Mouse (Mus musculus): ENCODE results near the gene Tet2. TPM values are rescaled to one million over a fixed set of nuclear protein-coding genes. Genes with fewer than 3 reads are reported as not detected.

The Tet2 gene
- polyA plus RNA-seq, 1 experiment from 2014 or later, result 11.8 TPM

- no peak for DNase-seq (ENCODE audit: low spot score)
- 0 out of 2 replicates have a peak, but pooled peaks cover 5% of the 10 kb centered on the region for H3K4me1 ChIP-seq
- H3K4me3 ChIP-seq, result no peak overlapping the region
- no peak overlapping the region for H3K27ac ChIP-seq
- H3K27me3 ChIP-seq (ENCODE audit: insufficient read depth, poor library complexity, severe bottlenecking), result no peaks in the 10 kb centered on the region
- no peaks in the 10 kb centered on the region for H3K36me3 ChIP-seq
- H3K9me3 ChIP-seq, result no peaks in the 10 kb centered on the region
- 65% methylated on average over 4 of the region's 4 CpGs for WGBS
Observed at GRCm38 (mm10) chr3:133526119-133526723, 18.7 kb downstream of the Tet2 start.

- DNase-seq (ENCODE audit: low spot score), result no peak
- H3K27me3 ChIP-seq (ENCODE audit: insufficient read depth, poor library complexity, severe bottlenecking), result no peaks in the 10 kb centered on the region
- WGBS, result 72% methylated on average over 1 of the region's 1 CpGs
- 0 out of 2 replicates have a peak, but pooled peaks cover 5% of the 10 kb centered on the region for H3K4me1 ChIP-seq
- no peaks in the 10 kb centered on the region for H3K9me3 ChIP-seq
- no peak overlapping the region for H3K27ac ChIP-seq
- H3K4me3 ChIP-seq, result no peak overlapping the region
- H3K36me3 ChIP-seq, result no peaks in the 10 kb centered on the region
Observed at GRCm38 (mm10) chr3:133525578-133525977, 19.4 kb downstream of the Tet2 start.

GRCm38 (mm10) chr3:133524341-133525050 is 20.4 kb downstream of the Tet2 start:
- no peak for DNase-seq (ENCODE audit: low spot score)
- 85% methylated on average over 4 of the region's 4 CpGs for WGBS
- H3K27me3 ChIP-seq (ENCODE audit: insufficient read depth, poor library complexity, severe bottlenecking), result no peaks in the 10 kb centered on the region
- H3K9me3 ChIP-seq, result no peaks in the 10 kb centered on the region
- H3K27ac ChIP-seq, result no peak overlapping the region
- no peaks in the 10 kb centered on the region for H3K36me3 ChIP-seq
- H3K4me3 ChIP-seq, result no peak overlapping the region
- H3K4me1 ChIP-seq, result 0 out of 2 replicates have a peak, but pooled peaks cover 5% of the 10 kb centered on the region

- H3K27me3 ChIP-seq (ENCODE audit: insufficient read depth, poor library complexity, severe bottlenecking), result no peaks in the 10 kb centered on the region
- no peak overlapping the region for H3K4me3 ChIP-seq
- H3K4me1 ChIP-seq, result 0 out of 2 replicates have a peak, but pooled peaks cover 5% of the 10 kb centered on the region
- H3K27ac ChIP-seq, result no peak overlapping the region
- H3K36me3 ChIP-seq, result no peaks in the 10 kb centered on the region
- no peaks in the 10 kb centered on the region for H3K9me3 ChIP-seq
- WGBS, result 68% methylated on average over 6 of the region's 6 CpGs
- no peak for DNase-seq (ENCODE audit: low spot score)
Observed at GRCm38 (mm10) chr3:133523191-133523590, 21.7 kb downstream of the Tet2 start.

- Histone ChIP-seq H3K4me3 (no peak overlapping the region), H3K27me3 (ENCODE audit: insufficient read depth, poor library complexity, severe bottlenecking) (no peaks in the 10 kb centered on the region), H3K9me3 (no peaks in the 10 kb centered on the region), H3K4me1 (0 out of 2 replicates have a peak, but pooled peaks cover 5% of the 10 kb centered on the region), H3K27ac (no peak overlapping the region), H3K36me3 (peaks cover under 1% of the 10 kb centered on the region; the same call in 1 of the 2 replicates)
- WGBS, result 53% methylated on average over 7 of the region's 7 CpGs
- no peak for DNase-seq (ENCODE audit: low spot score)
Observed at GRCm38 (mm10) chr3:133522289-133522688, 22.6 kb downstream of the Tet2 start.

GRCm38 (mm10) chr3:133518801-133519200 is 26.1 kb downstream of the Tet2 start:
- Histone ChIP-seq H3K4me3 (no peak overlapping the region), H3K9me3 (no peaks in the 10 kb centered on the region), H3K27ac (no peak overlapping the region), H3K36me3 (peaks cover 17% of the 10 kb centered on the region), H3K27me3 (ENCODE audit: insufficient read depth, poor library complexity, severe bottlenecking) (no peaks in the 10 kb centered on the region), H3K4me1 (0 out of 2 replicates have a peak, but pooled peaks cover 5% of the 10 kb centered on the region)
- WGBS, result 87% methylated on average over 3 of the region's 3 CpGs
- no peak for DNase-seq (ENCODE audit: low spot score)

- Histone ChIP-seq H3K27me3 (ENCODE audit: insufficient read depth, poor library complexity, severe bottlenecking) (no peaks in the 10 kb centered on the region), H3K36me3 (peaks cover 24% of the 10 kb centered on the region), H3K4me1 (0 out of 2 replicates have a peak, but pooled peaks cover 5% of the 10 kb centered on the region), H3K9me3 (no peaks in the 10 kb centered on the region), H3K27ac (no peak overlapping the region), H3K4me3 (no peak overlapping the region)
- no peak for DNase-seq (ENCODE audit: low spot score)
- 76% methylated on average over 6 of the region's 6 CpGs for WGBS
Observed at GRCm38 (mm10) chr3:133518116-133518515, 26.8 kb downstream of the Tet2 start.

- DNase-seq (ENCODE audit: low spot score), result no peak
- H3K4me1 ChIP-seq, result 0 out of 2 replicates have a peak, but pooled peaks cover 4% of the 10 kb centered on the region
- peaks cover 28% of the 10 kb centered on the region for H3K36me3 ChIP-seq
- no peak overlapping the region for H3K4me3 ChIP-seq
- no peaks in the 10 kb centered on the region for H3K27me3 ChIP-seq (ENCODE audit: insufficient read depth, poor library complexity, severe bottlenecking)
- no peak overlapping the region for H3K27ac ChIP-seq
- 83% methylated on average over 6 of the region's 6 CpGs for WGBS
- H3K9me3 ChIP-seq, result no peaks in the 10 kb centered on the region
Observed at GRCm38 (mm10) chr3:133517406-133517805, 27.5 kb downstream of the Tet2 start.

GRCm38 (mm10) chr3:133516137-133516536 is 28.8 kb downstream of the Tet2 start:
- Histone ChIP-seq H3K4me3 (no peak overlapping the region), H3K9me3 (no peaks in the 10 kb centered on the region), H3K36me3 (peaks cover 40% of the 10 kb centered on the region), H3K4me1 (no peaks in the 10 kb centered on the region), H3K27ac (no peak overlapping the region), H3K27me3 (ENCODE audit: insufficient read depth, poor library complexity, severe bottlenecking) (no peaks in the 10 kb centered on the region)
- DNase-seq (ENCODE audit: low spot score), result no peak
- 74% methylated on average over 6 of the region's 6 CpGs for WGBS

- Histone ChIP-seq H3K4me3 (no peak overlapping the region), H3K36me3 (peaks cover 40% of the 10 kb centered on the region), H3K4me1 (no peaks in the 10 kb centered on the region), H3K9me3 (no peaks in the 10 kb centered on the region), H3K27ac (no peak overlapping the region), H3K27me3 (ENCODE audit: insufficient read depth, poor library complexity, severe bottlenecking) (no peaks in the 10 kb centered on the region)
- no peak for DNase-seq (ENCODE audit: low spot score)
- 91% methylated on average over 8 of the region's 8 CpGs for WGBS
Observed at GRCm38 (mm10) chr3:133515204-133515969, 29.6 kb downstream of the Tet2 start.

GRCm38 (mm10) chr3:133514290-133514689 is 30.6 kb downstream of the Tet2 start:
- no peak for DNase-seq (ENCODE audit: low spot score)
- Histone ChIP-seq H3K27me3 (ENCODE audit: insufficient read depth, poor library complexity, severe bottlenecking) (no peaks in the 10 kb centered on the region), H3K27ac (no peak overlapping the region), H3K4me1 (no peaks in the 10 kb centered on the region), H3K4me3 (no peak overlapping the region), H3K9me3 (no peaks in the 10 kb centered on the region), H3K36me3 (peaks cover 40% of the 10 kb centered on the region)
- WGBS, result 94% methylated on average over 12 of the region's 12 CpGs

- DNase-seq (ENCODE audit: low spot score), result no peak
- H3K27me3 ChIP-seq (ENCODE audit: insufficient read depth, poor library complexity, severe bottlenecking), result no peaks in the 10 kb centered on the region
- peaks cover 40% of the 10 kb centered on the region for H3K36me3 ChIP-seq
- no peak overlapping the region for H3K4me3 ChIP-seq
- WGBS, result 83% methylated on average over 7 of the region's 7 CpGs
- H3K9me3 ChIP-seq, result no peaks in the 10 kb centered on the region
- no peak overlapping the region for H3K27ac ChIP-seq
- H3K4me1 ChIP-seq, result no peaks in the 10 kb centered on the region
Observed at GRCm38 (mm10) chr3:133513475-133513874, 31.5 kb downstream of the Tet2 start.

GRCm38 (mm10) chr3:133510368-133510767 is 34.6 kb downstream of the Tet2 start:
- H3K9me3 ChIP-seq, result no peaks in the 10 kb centered on the region
- H3K27ac ChIP-seq, result no peak overlapping the region
- no peak for DNase-seq (ENCODE audit: low spot score)
- no peaks in the 10 kb centered on the region for H3K27me3 ChIP-seq (ENCODE audit: insufficient read depth, poor library complexity, severe bottlenecking)
- H3K36me3 ChIP-seq, result peaks cover 41% of the 10 kb centered on the region
- H3K4me1 ChIP-seq, result no peaks in the 10 kb centered on the region
- 82% methylated on average over 4 of the region's 4 CpGs for WGBS
- no peak overlapping the region for H3K4me3 ChIP-seq
